Mouse (Mus musculus) embryonic fibroblast, embryonic 13.5 days (primary cell): Measurements from ENCODE around the gene Epb42.

Source experiments
- CTCF ChIP-seq: IDR thresholded peaks from 2 replicates; pipeline ENCODE4 v1.5.1; 2011; ENCODE audit warnings: mild to moderate bottlenecking, control low read depth, low read length, moderate library complexity, borderline replicate concordance; ENCODE audit not compliant: insufficient read depth
- POLR2A ChIP-seq: IDR thresholded peaks from 2 replicates; pipeline ENCODE4 v1.6.1; 2011; ENCODE audit warnings: low read depth, mild to moderate bottlenecking, control low read depth, low read length, moderate library complexity

DNA sequence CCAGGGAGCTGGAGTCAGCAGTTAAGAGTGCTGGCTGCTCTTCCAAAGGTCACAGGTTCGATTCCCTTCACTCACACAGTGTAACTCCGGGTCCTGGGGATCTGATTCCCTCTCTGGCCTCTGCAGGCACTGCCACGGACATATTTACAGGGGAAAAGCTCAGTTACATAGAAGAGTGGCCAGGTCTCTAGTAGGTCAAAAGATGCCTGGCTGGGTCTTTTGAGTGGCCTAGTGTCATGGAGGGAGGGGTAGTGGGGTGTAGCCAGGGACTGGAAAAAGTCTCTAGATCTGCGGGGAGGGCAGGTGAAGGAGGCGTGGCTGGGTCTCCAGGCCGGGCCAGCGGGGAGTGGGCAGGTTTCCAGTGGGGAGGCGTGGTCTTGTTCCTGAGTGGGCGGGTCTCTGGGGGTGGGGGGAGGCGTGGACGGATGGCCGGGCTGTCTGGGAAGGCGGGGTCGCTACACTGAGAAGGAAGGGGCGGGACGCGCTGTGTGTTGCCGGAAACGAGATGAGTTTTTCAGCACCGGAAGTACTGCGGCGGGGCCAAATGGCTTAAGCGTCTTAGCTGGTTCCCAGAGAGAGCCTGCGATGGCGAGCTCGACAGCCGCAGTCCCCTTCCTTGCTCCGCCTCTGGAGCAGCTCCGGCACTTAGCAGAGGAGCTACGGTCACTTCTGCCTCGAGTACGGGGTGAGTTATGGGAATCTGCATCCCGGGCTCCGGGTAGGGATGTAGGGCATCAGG lies 28.8 kb downstream of the Epb42 start, which contains the start of gene Ccndbp1:
- TF ChIP-seq POLR2A (peak; percentile 77), CTCF (no peak)
